Mouse (Mus musculus): ENCODE results near the gene Hoxa3.

Hoxa3 gene

GRCm38 (mm10) chr6:52208868-52209684, 4.1 kb downstream of the Hoxa3 start:
- in situ Hi-C loops (cut with MboI, MseI): no loop called here

GRCm38 (mm10) chr6:52208072-52208867, 4.9 kb downstream of the Hoxa3 start, which contains the start of gene Hoxa6:
Gene Hoxa6, minus strand, starts transcription at chr6:52208722.
- in situ Hi-C loops (cut with MboI, MseI): no loop called here

GRCm38 (mm10) chr6:52207684-52207976, 5.5 kb downstream of the Hoxa3 start:
- in situ Hi-C loops (cut with MboI, MseI): no loop called here

DNA sequence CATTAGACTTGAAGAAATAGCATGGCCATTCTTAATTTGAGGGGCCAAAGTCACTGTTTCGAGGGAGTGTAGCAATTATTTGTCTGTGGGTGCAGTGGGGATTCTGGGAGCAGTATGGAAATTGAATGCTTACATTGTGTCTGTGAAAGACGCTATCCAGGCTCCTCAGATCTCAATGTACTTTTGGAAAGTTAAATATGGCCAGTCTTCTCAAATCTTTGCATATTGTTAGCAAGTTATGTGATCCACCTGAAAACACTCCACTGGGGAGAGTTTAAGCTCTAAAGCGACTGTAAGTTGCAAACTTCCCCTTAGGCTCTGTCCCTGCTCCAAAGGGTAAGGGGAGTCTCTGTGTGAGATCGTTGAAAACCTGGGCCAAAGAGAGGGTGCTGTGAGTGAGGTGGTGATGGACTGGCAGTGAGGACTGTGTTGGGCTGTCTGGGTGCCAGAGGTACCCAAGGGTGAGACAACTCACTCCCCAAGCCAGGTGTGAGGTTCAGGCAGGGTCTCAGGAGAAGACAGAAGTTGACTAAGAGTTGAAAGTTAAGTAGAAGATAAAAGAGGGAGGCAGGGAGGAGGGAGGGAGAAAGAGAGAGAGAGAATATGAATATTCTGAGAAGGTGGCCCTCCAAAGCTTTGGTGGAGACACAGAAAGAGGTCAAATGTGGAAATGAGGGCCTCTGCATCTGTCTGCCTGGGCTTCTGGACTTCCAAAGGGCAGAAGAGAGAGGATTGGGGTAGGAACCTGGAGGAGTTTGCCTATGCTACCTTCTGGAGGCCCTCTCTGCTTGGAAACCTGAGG, 6.1 kb downstream of the Hoxa3 start:
- in situ Hi-C loops (cut with MboI, MseI): no loop called here

GRCm38 (mm10) chr6:52205638-52206621, 7.2 kb downstream of the Hoxa3 start:
- in situ Hi-C loops (cut with MboI, MseI): no loop called here

- in situ Hi-C loops (cut with MboI, MseI): no loop called here
These were observed 7.9 kb downstream of the Hoxa3 start for GRCm38 (mm10) chr6:52205221-52205620.

GRCm38 (mm10) chr6:52204050-52204752, 8.9 kb downstream of the Hoxa3 start, which contains the start of gene Hoxa5:
Gene Hoxa5, minus strand, starts transcription at chr6:52204587.
- in situ Hi-C loops (cut with MboI, MseI): no loop called here

DNA sequence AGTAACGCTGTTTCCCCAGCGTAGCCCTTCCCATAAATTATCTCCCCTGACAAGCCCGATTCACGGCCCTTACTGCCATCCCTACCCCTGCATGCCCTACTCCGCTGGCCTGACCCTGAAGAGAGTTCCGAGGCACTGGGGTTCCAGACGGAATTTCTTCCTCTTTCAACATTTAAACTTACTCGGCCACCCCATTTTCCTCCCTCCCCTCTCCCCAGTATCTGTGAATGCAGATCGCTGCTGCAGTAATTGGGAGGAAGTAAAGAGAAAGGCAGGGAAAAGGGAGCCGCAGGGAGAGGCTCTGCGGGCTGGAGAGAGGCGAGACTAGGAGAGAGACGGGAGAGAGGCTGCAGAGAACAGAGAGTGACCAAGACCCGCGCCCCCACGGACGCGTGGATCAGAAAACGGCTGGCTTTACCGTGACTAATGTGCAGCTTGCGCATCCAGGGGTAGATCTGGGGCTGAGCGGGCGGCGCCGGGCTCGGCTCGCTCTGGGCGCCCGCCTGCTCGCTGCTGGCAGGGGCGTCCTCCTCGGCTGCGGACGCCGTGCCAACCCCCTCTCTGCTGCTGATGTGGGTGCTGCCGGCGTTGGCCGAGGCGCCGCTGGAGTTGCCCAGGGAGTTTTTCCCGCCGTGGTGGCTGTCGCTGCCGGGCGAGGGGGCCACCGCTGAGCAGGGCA, 9.6 kb downstream of the Hoxa3 start:
- in situ Hi-C loops (cut with MboI, MseI): no loop called here

DNA sequence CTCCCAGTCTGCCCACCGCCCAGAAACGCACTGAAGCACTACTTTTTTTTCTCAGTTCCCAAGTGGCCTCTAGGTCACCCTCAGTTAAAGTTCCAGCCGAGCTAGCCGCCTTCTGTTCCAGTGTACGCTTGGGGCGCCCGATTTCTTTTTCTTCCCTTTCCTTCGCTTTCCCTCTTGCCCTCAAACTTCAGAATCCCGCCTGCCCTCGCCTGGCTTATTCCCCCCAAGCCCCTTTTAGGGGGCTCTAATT, 10.1 kb downstream of the Hoxa3 start:
- in situ Hi-C loops (cut with MboI, MseI): no loop called here

GRCm38 (mm10) chr6:52202362-52203120, 10.6 kb downstream of the Hoxa3 start:
- in situ Hi-C loops (cut with MboI, MseI): no loop called here

DNA sequence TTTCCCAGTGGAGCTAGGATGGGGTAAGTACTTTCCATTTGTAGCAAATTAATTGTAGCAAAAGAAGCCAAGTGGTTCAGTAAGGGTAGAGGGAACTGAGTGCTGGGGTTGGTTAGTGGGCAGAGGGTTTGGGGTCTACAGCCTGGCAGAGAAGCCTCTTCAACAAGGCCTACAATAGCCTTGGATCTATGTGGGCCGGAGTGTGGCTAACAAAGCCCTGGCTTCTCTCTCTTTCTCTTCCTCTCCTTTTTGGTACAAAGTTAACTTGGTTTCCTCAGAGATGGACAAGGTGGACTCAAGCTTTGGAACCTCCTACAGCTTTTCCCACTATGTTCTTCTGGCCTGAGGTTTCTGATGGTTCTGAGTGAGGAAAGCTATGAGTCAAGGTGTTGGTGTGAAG, 11.9 kb downstream of the Hoxa3 start:
- in situ Hi-C loops (cut with MboI, MseI): no loop called here

GRCm38 (mm10) chr6:52200751-52201250, 12.3 kb downstream of the Hoxa3 start:
- in situ Hi-C loops (cut with MboI, MseI): no loop called here

DNA sequence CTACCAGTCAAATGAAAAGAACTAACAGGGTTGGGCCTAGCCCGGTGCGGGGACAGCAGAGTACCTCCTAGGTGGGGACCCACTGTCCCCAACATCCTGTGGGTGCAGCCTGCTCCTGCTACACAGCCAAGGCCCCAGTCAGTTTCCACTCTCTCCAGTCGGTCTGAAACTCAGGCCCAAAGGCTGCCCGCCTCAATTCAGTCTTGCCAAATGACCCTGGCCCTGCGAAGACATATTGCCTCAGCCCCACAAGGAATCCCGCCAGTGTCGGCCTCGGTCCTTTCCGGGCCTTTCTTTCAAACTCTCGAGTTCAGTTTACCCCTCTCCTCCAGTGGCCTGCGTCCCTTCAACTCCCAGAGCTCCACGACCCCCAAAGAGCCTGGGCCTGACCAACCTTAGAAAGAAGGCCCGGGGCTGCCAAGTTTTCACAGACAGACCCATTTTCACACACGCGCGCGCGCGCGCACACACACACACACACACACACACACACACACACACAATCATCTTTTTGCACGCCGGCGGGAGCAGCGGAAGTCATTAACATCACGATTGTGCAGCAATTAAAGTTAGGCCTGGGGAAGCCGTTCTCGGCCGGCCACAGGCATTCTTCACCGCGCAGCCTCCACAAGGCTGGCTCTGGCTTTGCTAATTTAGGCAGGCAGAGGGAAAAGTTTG, 12.9 kb downstream of the Hoxa3 start:
- in situ Hi-C loops (cut with MboI, MseI): no loop called here

- in situ Hi-C loops (cut with MboI, MseI): no loop called here
These were observed 15.9 kb downstream of the Hoxa3 start for GRCm38 (mm10) chr6:52197271-52197670.

GRCm38 (mm10) chr6:52196811-52197210, 16.3 kb downstream of the Hoxa3 start:
- in situ Hi-C loops (cut with MboI, MseI): no loop called here

DNA sequence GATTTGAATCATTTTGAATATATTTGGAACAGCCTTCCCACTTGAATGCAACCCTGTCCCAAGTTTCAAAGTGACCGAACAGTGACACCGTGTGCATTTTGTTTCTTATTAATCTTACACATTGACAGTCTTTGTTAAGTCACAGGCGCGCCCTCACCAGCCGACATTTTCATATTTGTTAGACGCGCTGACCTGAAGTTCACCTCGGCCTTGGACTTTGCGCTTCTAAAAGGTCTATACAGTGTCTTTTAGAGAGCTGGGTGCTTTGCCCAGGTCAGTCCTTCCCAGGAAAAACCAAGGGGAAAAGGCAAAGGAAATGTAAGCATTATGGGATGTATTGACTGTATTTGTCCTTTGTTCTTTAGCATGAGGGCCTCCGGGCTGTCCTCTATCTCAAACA, 18.4 kb downstream of the Hoxa3 start:
- in situ Hi-C loops (cut with MboI, MseI): no loop called here

DNA sequence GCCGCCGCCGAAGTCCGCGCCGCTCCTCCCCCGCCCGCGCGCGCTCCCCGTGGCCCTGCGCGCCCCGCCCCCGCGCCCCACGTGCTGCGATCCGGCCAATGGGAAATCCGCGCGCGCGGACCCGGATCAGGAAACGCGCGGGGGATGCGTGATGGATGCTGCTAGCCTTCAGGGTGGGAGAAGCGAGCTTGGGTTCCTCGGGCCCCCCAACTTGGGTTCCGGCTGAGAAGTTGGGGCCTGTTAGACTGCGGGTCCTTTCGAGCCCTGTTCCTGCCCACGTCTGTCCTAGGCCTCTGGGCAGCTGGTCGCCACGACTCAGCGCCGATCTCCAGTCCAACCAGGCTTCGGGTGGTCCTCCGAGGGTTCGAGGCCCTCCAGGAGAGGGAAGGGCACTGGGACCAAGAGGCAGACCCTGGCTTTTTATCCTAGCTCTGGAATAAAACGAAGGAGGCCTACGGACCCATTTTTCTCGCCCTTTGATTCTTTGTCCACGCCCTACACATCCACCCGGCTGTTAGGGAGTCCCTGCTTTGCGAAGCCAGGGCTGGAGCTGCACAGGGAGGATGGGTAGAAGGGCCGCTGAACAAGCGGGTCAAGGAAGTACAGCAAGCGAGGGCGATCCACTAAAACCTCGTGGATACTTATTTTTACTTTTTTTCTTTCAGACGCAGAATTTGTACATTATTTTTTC, 21.1 kb downstream of the Hoxa3 start:
- in situ Hi-C loops (cut with MboI, MseI): no loop called here

All from T-helper 1 cell (primary cell).